Mouse (Mus musculus): ENCODE results near the gene Smco3. TPM values are rescaled to one million over a fixed set of nuclear protein-coding genes. Genes with fewer than 3 reads are reported as not detected.
"Not testable (repeated sequence)": the region's sequence is repeated elsewhere in the genome, so short reads cannot be mapped to it uniquely, and the experiment has no call there.

Smco3 gene
- total and polyA plus RNA-seq, 3 experiments = 0.90 to 12.9 (median 5.5) TPM

- in situ Hi-C loops (cut with MboI; ENCODE audit: low pct_ligation_motif_present, low pct_unique_long_range_greater_than_20kb, low sequenced_read_pairs) = no loop called here
These were observed 34.5 kb downstream of the Smco3 start for GRCm38 (mm10) chr6:136800710-136801109.

GRCm38 (mm10) chr6:136797874-136798693 is 37.2 kb downstream of the Smco3 start:
- DNase-seq (ENCODE audit: extremely low read depth); H3K36me3 ChIP-seq (replicated peaks in 1 of 2; ENCODE audit: control insufficient read depth in 1 of 2, insufficient read depth in 1 of 2, low read length in 1 of 2); H3K79me2 ChIP-seq (replicated peaks; ENCODE audit: control insufficient read depth, extremely low read depth, insufficient read depth, poor library complexity, severe bottlenecking); H3K27ac ChIP-seq (ENCODE audit: insufficient read depth, low read depth); H3K4me1 ChIP-seq (ENCODE audit: control insufficient read depth in 1 of 2, insufficient read depth in 2 of 2); dilution Hi-C loops (cut with MboI; ENCODE audit: extremely low pct_ligation_motif_present, extremely low pct_unique_long_range_greater_than_20kb, low sequenced_read_pairs); H3K9ac ChIP-seq (ENCODE audit: insufficient read depth, low read depth); H3K4me3 ChIP-seq (replicated peaks in 1 of 3; ENCODE audit: low read depth in 2 of 3, low read length in 2 of 3, poor library complexity in 1 of 3); H3K9me3 ChIP-seq (replicated peaks; ENCODE audit: low read length); H3K4me2 ChIP-seq (ENCODE audit: insufficient read depth, low read depth, poor library complexity, severe bottlenecking); in situ Hi-C loops (cut with MboI; ENCODE audit: low pct_ligation_motif_present, low pct_unique_long_range_greater_than_20kb, low sequenced_read_pairs); H3K27me3 ChIP-seq (replicated peaks): not testable (repeated sequence)

More at GRCm38 (mm10) chr6:136800710-136801109, 34.5 kb downstream of the Smco3 start:
- Histone ChIP-seq H3K79me2 (replicated peaks; ENCODE audit: control insufficient read depth, extremely low read depth, insufficient read depth, poor library complexity, severe bottlenecking) (no peaks in the 10 kb centered on the region), H3K36me3 (replicated peaks in 1 of 2; ENCODE audit: control insufficient read depth in 1 of 2, insufficient read depth in 1 of 2, low read length in 1 of 2) (no peaks in the 10 kb centered on the region), H3K4me3 (replicated peaks in 1 of 3; ENCODE audit: low read depth in 2 of 3, low read length in 2 of 3, poor library complexity in 1 of 3) (no peak overlapping the region), H3K4me2 (ENCODE audit: insufficient read depth, low read depth, poor library complexity, severe bottlenecking) (no peak overlapping the region), H3K27ac (ENCODE audit: insufficient read depth, low read depth) (no peak overlapping the region), H3K9ac (ENCODE audit: insufficient read depth, low read depth) (no peak overlapping the region), H3K4me1 (ENCODE audit: control insufficient read depth in 1 of 2, insufficient read depth in 2 of 2) (peaks cover 2 to 14% of the 10 kb centered on the region in 2 experiments; a peak in 3 of 4 replicates), H3K27me3 (replicated peaks) (no peaks in the 10 kb centered on the region), H3K9me3 (replicated peaks; ENCODE audit: low read length) (no peaks in the 10 kb centered on the region)
- DNase-seq (ENCODE audit: extremely low read depth) = no peak
- TF ChIP-seq RCOR1 (conservative IDR thresholded peaks at IDR 0.05; ENCODE audit: low read depth, low read length) (no peak), MXI1 (IDR thresholded peaks at IDR 0.05; ENCODE audit: low read depth, low read length) (no peak), CHD1 (IDR thresholded peaks at IDR 0.05; ENCODE audit: low read depth, low read length) (no peak), MEF2A (IDR thresholded peaks at IDR 0.05; ENCODE audit: borderline replicate concordance, low read depth, low read length) (no peak), MAZ (IDR thresholded peaks at IDR 0.05; ENCODE audit: low read depth, low read length) (no peak), EP300 (IDR thresholded peaks at IDR 0.05; ENCODE audit: low read length) (no peak), CHD2 (IDR thresholded peaks at IDR 0.05; ENCODE audit: low read length) (no peak), NRF1 (IDR thresholded peaks at IDR 0.05; ENCODE audit: low read depth, low read length) (no peak), HCFC1 (IDR thresholded peaks at IDR 0.05; ENCODE audit: low read depth, low read length) (no peak), SMC3 (IDR thresholded peaks at IDR 0.05; ENCODE audit: low read depth, low read length) (no peak), MAX (IDR thresholded peaks at IDR 0.05; ENCODE audit: low read length) (no peak), USF1 (IDR thresholded peaks at IDR 0.05; ENCODE audit: low read depth, low read length) (no peak), TBP (conservative IDR thresholded peaks at IDR 0.05; ENCODE audit: low read depth, low read length) (no peak), USF2 (conservative IDR thresholded peaks at IDR 0.05; ENCODE audit: low read depth, low read length) (no peak)
- dilution Hi-C loops (cut with MboI; ENCODE audit: extremely low pct_ligation_motif_present, extremely low pct_unique_long_range_greater_than_20kb, low sequenced_read_pairs) = no loop called here

Measured in CH12.LX (cell line).